Mouse (Mus musculus) stomach, postnatal 0 days (tissue): ENCODE measurements at regions not wholly inside any gene's neighbourhood (a gene's known extent, or its start where the extent isn't known, plus 50 kb on each side); places are given as distances from the start of the nearest gene placed in this dataset.

ENCODE experiments used
- CTCF ChIP-seq: IDR thresholded peaks from 2 replicates; pipeline ENCODE4 v1.5.1; 2016; ENCODE audit warnings: antibody characterized with exemption, low read depth, mild to moderate bottlenecking, moderate library complexity
- EP300 ChIP-seq: optimal IDR thresholded peaks from 2 replicates; pipeline ENCODE3; 2016; ENCODE audit warnings: antibody characterized with exemption

DNA sequence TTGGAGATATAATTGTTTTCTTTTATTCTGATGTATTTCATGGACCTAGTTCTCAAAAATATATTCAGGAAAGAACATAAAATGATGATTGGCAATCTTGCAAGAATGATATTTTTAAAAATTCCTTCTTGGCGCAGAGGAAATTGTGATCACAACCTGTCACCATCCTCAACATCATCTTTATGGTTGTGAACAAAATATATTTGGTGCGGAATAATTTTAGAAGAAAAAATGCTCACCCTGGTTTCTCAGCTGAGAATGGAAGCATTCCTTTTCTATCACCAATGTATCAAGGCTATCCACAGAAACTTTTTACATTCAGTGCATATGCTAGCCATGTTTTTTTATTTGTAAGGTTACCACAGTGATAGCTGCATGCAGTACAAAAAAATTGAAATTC lies 123.1 kb downstream of the Gnat3 start:
- TF ChIP-seq CTCF (no peak), EP300 (no peak)
